Mouse (Mus musculus) E14TG2a.4 (cell line): Measurements from ENCODE around the gene Ggta1.

Source experiments
- CTCF ChIP-seq: conservative IDR thresholded peaks from 2 replicates; pipeline ENCODE4 v1.5.1; 2014; ENCODE audit warnings: low read length
- NANOG ChIP-seq: IDR thresholded peaks from 2 replicates; pipeline ENCODE4 v1.6.1; 2014; ENCODE audit warnings: borderline replicate concordance, low read length, mixed read lengths

DNA sequence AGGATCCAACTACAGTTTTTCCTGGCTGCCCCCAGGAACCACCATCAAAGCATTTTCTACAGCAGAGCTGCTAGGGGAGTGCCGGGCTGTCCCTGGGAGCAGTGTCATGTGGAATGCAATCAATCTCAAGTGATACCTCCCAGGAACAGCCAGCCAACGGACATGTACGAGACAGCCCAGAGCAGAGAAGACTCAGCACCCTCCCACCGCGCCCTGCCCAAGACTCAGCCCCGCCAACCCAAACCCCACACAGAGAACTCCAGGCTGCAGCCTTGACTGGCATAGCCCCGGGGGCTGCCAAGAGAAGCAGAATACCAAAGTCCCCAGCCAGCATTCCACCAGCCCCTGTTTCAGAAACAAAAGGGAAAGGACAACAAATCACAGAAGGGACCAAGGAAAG is 31.0 kb downstream of the Ggta1 start:
- TF ChIP-seq CTCF, result no peak
- TF ChIP-seq NANOG, result no peak
